Mouse (Mus musculus) left cerebral cortex, adult 2 months (tissue): ENCODE measurements at regions not wholly inside any gene's neighbourhood (a gene's known extent, or its start where the extent isn't known, plus 50 kb on each side); places are given as distances from the start of the nearest gene placed in this dataset.
A peak's percentile ranks its signal among the peaks of the same experiment; 100 is the strongest.
"Not testable (repeated sequence)": the region's sequence is repeated elsewhere in the genome, so short reads cannot be mapped to it uniquely, and the experiment has no call there.

ENCODE experiments used
- DNase-seq, 2 experiments: peaks; one replicate each; pipeline ENCODE4 v3.0.0; 2021 to 2022; ENCODE audit warnings: low spot score in 2 of 2, mixed read lengths in 1 of 2; ENCODE audit errors: extremely low spot score in 1 of 2
- H3K27ac ChIP-seq: fragments of 200-600 bp; 2 replicates; pipeline ENCODE4 v1.8.1; 2022
- H3K4me3 ChIP-seq: fragments of 200-600 bp; 2 replicates; pipeline ENCODE4 v1.8.1; 2022
- CTCF ChIP-seq: fragments of 200-600 bp; IDR thresholded peaks from 2 replicates; pipeline ENCODE4 v1.8.1; 2022; ENCODE audit warnings: antibody characterized with exemption, mild to moderate bottlenecking, moderate library complexity
- intact Hi-C: fragments of 180-260 bp; cut with DNase I; formaldehyde crosslinking; loops from one replicate; pipeline ENCODE4 v1.15.1; 2025

DNA sequence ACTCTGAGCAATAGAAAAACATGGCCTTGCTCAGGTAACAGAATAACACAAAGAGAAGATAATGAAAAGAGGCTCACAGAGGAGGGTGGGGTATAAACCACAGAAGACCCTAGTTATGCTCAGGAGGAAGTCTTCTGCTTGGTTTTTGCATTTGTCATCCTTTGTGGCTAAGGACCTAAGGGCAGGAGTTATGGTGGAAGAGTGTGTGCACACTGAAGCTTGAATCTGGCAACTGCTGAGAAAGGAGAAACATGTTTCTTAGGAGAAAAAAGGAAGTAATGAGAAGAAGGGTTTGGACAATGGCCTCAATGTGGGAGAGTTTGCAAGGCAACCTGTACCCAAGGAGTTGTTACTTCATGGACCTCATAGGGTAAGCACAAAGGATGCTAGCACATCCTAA lies 106.8 kb upstream of the Nyap2 start:
- H3K4me3 ChIP-seq: no peak overlapping the region
- DNase-seq: no peak
- no peak overlapping the region for H3K27ac ChIP-seq
- intact Hi-C loops: no loop called here
- no peak for TF ChIP-seq CTCF

DNA sequence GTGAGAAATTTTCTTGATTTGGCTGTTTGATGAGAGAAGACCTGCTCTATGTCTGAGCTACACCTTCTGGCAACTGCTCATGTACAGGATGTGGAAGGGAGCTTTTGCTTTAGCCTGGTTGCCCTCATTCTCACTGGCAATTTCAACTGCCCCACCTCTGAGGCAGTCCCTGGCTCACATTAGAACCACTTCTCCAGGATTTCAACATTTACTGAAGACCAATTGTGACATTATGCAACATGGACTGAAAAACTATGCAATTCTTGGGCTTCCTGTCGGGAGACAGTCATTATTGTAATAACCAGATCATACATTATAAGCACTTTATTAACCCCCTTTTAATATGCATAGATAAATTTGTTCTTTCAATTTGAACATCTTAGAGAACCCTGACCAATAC lies 107.6 kb upstream of the Nyap2 start:
- no peak for TF ChIP-seq CTCF
- Histone ChIP-seq H3K27ac (no peak overlapping the region), H3K4me3 (no peak overlapping the region)
- intact Hi-C loops: no loop called here
- DNase-seq: no peak

DNA sequence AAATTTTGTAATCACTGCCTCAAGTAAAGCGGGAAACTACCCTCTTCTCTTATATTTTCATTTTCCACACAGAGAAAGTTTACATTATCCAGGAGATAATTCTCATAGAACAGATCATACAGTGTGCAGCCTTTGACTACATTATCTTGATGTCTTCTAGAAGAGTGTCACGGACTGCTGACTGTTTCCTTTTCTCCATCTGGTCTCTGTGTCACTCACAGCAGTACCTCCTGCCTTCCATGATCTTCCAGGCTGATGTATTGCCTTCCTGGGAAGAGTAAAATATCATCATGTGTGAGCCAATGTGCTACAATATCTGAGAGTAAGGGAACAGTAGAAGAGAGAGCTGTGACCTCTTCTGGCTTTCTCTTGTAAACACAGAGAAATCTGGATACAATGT lies 111.0 kb upstream of the Nyap2 start:
- TF ChIP-seq CTCF: no peak
- no peak overlapping the region for H3K27ac ChIP-seq
- intact Hi-C loops: no loop called here
- no peak for DNase-seq
- H3K4me3 ChIP-seq: no peak overlapping the region

DNA sequence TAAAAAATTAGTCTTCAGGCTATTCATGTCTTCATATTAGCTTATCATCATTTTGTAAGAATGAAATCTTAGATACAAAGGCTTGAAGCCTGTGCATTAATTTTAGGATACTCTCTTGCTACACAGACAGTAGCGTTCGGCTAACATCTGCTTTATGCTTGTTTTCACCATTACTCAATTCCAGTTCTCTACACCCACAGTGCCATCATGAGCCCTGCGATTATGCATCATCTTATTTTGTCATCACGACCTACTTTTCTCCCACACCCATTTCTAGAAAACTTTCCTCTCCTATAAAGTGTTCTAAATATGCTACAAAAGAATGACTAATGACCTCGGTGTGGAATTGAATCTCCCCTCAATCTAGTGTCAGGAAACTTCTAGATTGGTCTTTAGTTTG lies 112.4 kb upstream of the Nyap2 start:
- DNase-seq: no peak
- TF ChIP-seq CTCF: no peak
- intact Hi-C loops: loop anchor here (5.0 kb wide), 1 partner anchor 113 kb away; the partner anchor contains the start of gene Nyap2
- H3K27ac ChIP-seq: no peak overlapping the region
- no peak overlapping the region for H3K4me3 ChIP-seq

DNA sequence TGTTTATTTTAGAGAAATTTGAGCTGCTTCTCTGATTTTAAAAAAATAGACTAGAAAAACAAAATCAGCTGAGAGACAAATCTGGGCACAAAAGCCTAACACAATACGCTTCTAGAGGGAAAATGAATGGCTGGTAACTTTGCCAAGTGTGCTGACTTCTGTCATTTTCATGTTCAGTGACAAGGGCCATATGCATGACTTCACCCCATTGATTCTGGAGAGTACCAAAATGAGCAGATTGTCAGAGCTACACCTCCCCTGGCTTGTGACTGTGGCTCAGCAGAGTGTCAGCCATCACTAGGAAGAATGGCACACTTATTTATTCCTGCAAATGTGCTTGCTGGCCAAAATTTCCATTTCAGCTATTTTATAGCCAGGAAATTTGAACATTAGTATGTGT lies 112.9 kb upstream of the Nyap2 start:
- Histone ChIP-seq H3K4me3 (no peak overlapping the region), H3K27ac (no peak overlapping the region)
- no peak for TF ChIP-seq CTCF
- DNase-seq: no peak
- intact Hi-C loops: loop anchor here (5.0 kb wide), 1 partner anchor 113 kb away; the partner anchor contains the start of gene Nyap2

DNA sequence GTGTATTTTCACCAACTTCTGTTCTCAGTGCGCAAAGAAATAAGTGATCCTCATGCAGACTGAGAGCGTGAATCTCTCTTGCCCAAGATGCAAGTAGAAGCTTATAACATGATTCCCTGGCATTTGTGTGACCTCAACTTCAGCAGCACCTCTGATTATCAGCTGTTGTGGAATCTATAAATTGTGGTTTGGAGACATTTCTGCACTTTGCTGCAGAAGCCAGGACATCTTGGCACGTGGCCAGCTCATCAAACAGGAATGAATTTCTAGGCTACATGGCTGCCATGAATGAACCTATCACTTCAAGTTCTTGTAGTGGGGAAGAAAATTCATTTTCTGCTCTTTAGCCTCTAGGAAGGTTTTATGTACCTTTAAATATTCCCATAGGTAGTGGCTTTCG lies 126.3 kb upstream of the Nyap2 start:
- no peak overlapping the region for H3K4me3 ChIP-seq
- H3K27ac ChIP-seq: no peak overlapping the region
- intact Hi-C loops: no loop called here
- DNase-seq: no peak
- TF ChIP-seq CTCF: no peak

DNA sequence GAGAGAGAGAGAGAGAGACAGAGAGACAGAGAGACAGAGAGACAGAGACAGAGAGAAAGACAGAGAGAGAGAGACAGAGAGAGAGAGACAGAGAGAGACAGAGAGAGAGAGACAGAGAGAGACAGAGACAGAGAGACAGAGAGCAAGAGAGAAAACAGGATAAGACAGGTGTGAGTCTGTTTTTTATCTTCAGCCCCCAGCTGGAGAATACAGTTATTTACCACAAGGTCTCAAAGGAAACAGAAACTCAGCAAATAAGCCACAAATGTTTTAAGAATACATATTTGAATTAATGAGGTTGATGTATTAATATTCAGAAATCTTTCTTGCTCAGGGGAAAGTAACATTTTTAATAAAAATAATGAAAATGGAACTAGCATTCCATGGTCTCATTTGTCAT lies 130.7 kb upstream of the Nyap2 start:
- intact Hi-C loops, H3K27ac ChIP-seq, H3K4me3 ChIP-seq, DNase-seq: not testable (repeated sequence)

DNA sequence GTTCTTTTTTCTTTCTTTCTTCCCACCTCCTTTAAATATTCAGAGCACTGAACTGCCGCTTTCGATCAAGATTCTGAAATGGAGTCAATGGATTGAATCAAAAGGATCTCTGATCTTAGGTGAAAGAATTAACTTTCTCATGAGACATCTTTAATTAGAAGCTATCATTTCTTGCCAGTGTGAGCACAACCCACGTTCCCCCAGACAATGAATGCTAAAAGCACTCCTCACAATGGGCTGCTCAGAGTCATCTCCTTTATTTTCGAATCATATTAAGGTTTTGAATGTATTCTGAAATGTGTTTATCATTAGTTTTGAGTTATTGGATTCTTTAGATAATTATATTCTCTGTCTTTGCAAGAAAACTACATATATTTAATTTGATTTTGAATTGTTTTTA lies 137.4 kb upstream of the Nyap2 start:
- no peak overlapping the region for H3K27ac ChIP-seq
- no peak for DNase-seq
- H3K4me3 ChIP-seq: no peak overlapping the region
- intact Hi-C loops: no loop called here
- no peak for TF ChIP-seq CTCF

DNA sequence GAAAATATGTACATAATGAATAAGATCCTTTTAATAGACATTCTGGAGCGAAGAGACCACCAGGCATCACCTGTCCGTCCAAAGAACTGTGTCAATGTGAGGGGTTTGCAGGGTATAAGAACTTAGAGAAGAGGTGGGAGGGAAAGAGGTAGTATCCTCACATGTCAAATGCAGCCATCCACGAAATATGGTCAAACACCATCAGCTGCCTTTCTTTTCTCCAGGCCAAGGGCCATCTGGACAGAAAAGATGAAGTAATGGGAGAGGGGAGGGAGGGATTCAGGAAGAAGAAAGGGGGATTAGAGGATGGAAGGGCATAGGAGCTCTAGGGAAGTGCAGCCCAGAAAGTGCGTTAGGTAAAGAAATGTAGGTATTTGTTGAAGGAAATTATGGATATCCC lies 141.0 kb upstream of the Dock10 start:
- Histone ChIP-seq H3K4me3 (no peak overlapping the region), H3K27ac (no peak overlapping the region)
- intact Hi-C loops: no loop called here
- no peak for TF ChIP-seq CTCF
- DNase-seq: no peak

DNA sequence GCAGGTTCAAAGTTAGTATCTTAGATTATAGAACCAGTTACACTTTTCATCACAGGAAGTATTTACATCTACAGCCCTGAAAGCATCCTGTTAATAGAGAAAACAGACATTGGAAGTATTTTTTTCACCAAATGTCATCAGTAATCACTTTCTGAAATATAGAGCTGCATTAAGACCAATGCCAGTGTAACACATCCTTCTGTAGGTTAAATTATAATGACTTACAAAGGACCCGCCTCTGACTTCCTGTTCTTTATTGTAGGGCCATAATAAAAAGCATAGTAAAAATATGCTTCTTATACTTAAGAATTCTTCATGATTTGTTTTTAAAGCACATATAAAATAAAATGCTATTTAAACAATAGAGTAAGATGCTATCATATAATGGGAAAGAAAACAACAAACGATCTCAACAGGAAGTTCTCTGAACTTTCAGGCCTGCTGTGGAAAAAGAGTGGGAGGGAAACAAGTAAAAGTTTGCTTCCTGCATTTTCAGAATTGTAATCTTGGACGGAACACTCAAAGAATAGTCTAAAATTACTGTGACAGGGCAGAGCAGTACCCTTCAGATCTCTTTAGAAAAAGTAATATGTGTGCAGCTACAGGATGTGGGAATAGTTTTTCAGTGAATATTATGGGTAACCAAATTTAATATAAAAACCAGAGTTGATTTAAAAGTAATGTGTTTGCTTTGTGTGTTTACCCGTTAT lies 116.0 kb upstream of the Dock10 start:
- no peak overlapping the region for H3K4me3 ChIP-seq
- no peak for DNase-seq
- TF ChIP-seq CTCF: no peak
- no peak overlapping the region for H3K27ac ChIP-seq
- intact Hi-C loops: no loop called here

DNA sequence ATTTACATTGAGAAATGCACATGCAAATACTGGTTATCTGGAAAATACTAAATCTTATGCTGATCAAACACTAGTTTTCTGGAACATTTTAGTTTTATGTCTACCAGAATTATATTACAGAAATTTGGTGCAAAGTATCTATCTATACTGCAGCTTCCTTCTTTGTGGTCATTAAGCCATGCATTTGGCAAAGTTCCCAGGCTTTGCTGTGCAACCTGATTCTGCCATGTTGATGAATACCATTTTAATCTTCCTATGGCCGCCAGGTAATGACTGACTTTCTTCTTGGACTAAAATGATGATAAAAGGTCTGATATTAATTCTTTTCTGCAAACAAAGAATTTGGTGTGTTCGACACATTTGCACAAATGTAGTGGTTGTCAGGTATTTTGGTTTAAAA lies 115.3 kb upstream of the Dock10 start:
- Histone ChIP-seq H3K4me3 (no peak overlapping the region), H3K27ac (no peak overlapping the region)
- intact Hi-C loops: no loop called here
- no peak for DNase-seq
- no peak for TF ChIP-seq CTCF

DNA sequence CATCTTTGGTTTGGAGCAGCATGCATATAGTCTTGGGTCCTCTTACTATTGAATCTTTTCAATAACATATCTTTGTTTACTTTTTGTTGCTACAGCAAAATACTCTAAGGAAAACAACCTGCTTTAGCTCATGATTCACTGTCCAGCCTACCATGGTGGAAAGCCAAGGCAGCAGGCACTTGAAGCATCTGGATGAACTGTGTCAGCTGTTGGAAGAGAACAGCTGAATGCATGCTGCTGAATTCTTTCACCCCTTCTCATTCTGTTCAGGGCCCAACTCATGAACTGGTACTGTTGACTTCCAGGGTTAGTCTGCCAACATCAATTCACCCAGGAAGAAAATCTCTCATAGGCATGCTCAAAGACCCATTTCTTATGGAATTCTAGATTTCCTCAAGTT lies 110.5 kb upstream of the Dock10 start:
- intact Hi-C loops: no loop called here
- no peak for DNase-seq
- no peak overlapping the region for H3K27ac ChIP-seq
- TF ChIP-seq CTCF: no peak
- no peak overlapping the region for H3K4me3 ChIP-seq

DNA sequence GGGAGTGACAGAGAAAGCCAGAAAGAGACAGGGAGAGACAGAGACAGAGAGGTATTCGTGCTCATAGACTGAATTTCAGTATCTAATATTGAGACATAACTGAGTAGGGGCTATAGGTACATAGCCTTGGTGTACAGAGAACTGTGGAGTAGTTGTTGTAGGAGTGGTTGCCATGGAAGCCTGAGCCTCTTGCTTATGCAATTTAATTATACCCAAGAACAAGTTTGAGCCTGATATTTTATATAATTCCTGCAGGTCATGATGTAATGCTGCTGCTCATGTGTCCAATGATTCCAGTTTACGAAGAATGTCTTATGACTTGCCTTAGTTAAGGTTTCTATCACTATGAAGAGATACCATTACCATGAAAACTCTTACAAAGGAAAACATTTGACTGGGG lies 98.7 kb upstream of the Dock10 start:
- peak overlapping the region; percentile 32; the same call in 1 of the 2 replicates for H3K27ac ChIP-seq
- intact Hi-C loops: no loop called here
- H3K4me3 ChIP-seq: no peak overlapping the region
- DNase-seq: no peak
- TF ChIP-seq CTCF: no peak
